Mouse (Mus musculus): ENCODE measurements around the gene Atp1b1. TPM values are rescaled to one million over a fixed set of nuclear protein-coding genes. Genes with fewer than 3 reads are reported as not detected.

The Atp1b1 gene
- total RNA-seq, 2 experiments from 2014 or later = 115 to 262 TPM

- intact Hi-C loops (cut with DNase I) = no loop called here
- TF ChIP-seq CTCF (IDR thresholded peaks at IDR 0.05) = no peak
- no peak overlapping the region for H3K4me3 ChIP-seq
- H3K27ac ChIP-seq = no peak overlapping the region
- no peak for DNase-seq
Observed at GRCm38 (mm10) chr1:164428644-164429043, 29.5 kb downstream of the Atp1b1 start.

- TF ChIP-seq CTCF (IDR thresholded peaks at IDR 0.05) = no peak
- intact Hi-C loops (cut with DNase I) = no loop called here
- no peak overlapping the region for H3K27ac ChIP-seq
Observed at GRCm38 (mm10) chr1:164427777-164428176, 30.4 kb downstream of the Atp1b1 start.

GRCm38 (mm10) chr1:164426227-164426626 is 31.9 kb downstream of the Atp1b1 start:
- no peak overlapping the region for H3K4me3 ChIP-seq
- no peak overlapping the region for H3K27ac ChIP-seq
- intact Hi-C loops (cut with DNase I) = no loop called here
- TF ChIP-seq CTCF (IDR thresholded peaks at IDR 0.05) = no peak
- DNase-seq = no peak

More at GRCm38 (mm10) chr1:164427777-164428176, 30.4 kb downstream of the Atp1b1 start:
- no peak for DNase-seq
- no peak overlapping the region for H3K4me3 ChIP-seq

- no peak for TF ChIP-seq CTCF (IDR thresholded peaks at IDR 0.05)
- Histone ChIP-seq H3K4me3 (no peak overlapping the region), H3K27ac (no peak overlapping the region)
- intact Hi-C loops (cut with DNase I) = no loop called here
- no peak for DNase-seq
Observed at GRCm38 (mm10) chr1:164420623-164421354, 37.4 kb downstream of the Atp1b1 start.

GRCm38 (mm10) chr1:164419401-164419800 is 38.8 kb downstream of the Atp1b1 start:
- no peak overlapping the region for H3K27ac ChIP-seq
- intact Hi-C loops (cut with DNase I) = no loop called here
- no peak overlapping the region for H3K4me3 ChIP-seq
- TF ChIP-seq CTCF (IDR thresholded peaks at IDR 0.05) = no peak
- no peak for DNase-seq

- no peak for DNase-seq
- TF ChIP-seq CTCF (IDR thresholded peaks at IDR 0.05) = no peak
- Histone ChIP-seq H3K4me3 (no peak overlapping the region), H3K27ac (no peak overlapping the region)
- intact Hi-C loops (cut with DNase I) = no loop called here
Observed at GRCm38 (mm10) chr1:164418320-164418719, 39.8 kb downstream of the Atp1b1 start.

GRCm38 (mm10) chr1:164417604-164418003 is 40.6 kb downstream of the Atp1b1 start:
- intact Hi-C loops (cut with DNase I) = no loop called here
- no peak for DNase-seq
- Histone ChIP-seq H3K27ac (no peak overlapping the region), H3K4me3 (no peak overlapping the region)
- no peak for TF ChIP-seq CTCF (IDR thresholded peaks at IDR 0.05)

GRCm38 (mm10) chr1:164416692-164417394 is 41.3 kb downstream of the Atp1b1 start:
- H3K27ac ChIP-seq = no peak overlapping the region

GRCm38 (mm10) chr1:164415347-164415751 is 42.8 kb downstream of the Atp1b1 start:
- Histone ChIP-seq H3K4me3 (no peak overlapping the region), H3K27ac (no peak overlapping the region)
- intact Hi-C loops (cut with DNase I) = no loop called here
- TF ChIP-seq CTCF (IDR thresholded peaks at IDR 0.05) = no peak
- DNase-seq = no peak

More at GRCm38 (mm10) chr1:164416692-164417394, 41.3 kb downstream of the Atp1b1 start:
- intact Hi-C loops (cut with DNase I) = no loop called here
- no peak overlapping the region for H3K4me3 ChIP-seq
- TF ChIP-seq CTCF (IDR thresholded peaks at IDR 0.05) = no peak
- no peak for DNase-seq

GRCm38 (mm10) chr1:164413608-164414007 is 44.5 kb downstream of the Atp1b1 start:
- intact Hi-C loops (cut with DNase I) = no loop called here
- Histone ChIP-seq H3K4me3 (no peak overlapping the region), H3K27ac (no peak overlapping the region)
- TF ChIP-seq CTCF (IDR thresholded peaks at IDR 0.05) = no peak
- DNase-seq = no peak

GRCm38 (mm10) chr1:164412906-164413305 is 45.2 kb downstream of the Atp1b1 start:
- no peak for DNase-seq
- Histone ChIP-seq H3K4me3 (no peak overlapping the region), H3K27ac (no peak overlapping the region)
- TF ChIP-seq CTCF (IDR thresholded peaks at IDR 0.05) = no peak
- intact Hi-C loops (cut with DNase I) = no loop called here

- TF ChIP-seq CTCF (IDR thresholded peaks at IDR 0.05) = no peak
- H3K4me3 ChIP-seq = no peak overlapping the region
- intact Hi-C loops (cut with DNase I) = no loop called here
- no peak for DNase-seq
- no peak overlapping the region for H3K27ac ChIP-seq
Observed at GRCm38 (mm10) chr1:164411306-164411705, 46.8 kb downstream of the Atp1b1 start.

- no peak for TF ChIP-seq CTCF (IDR thresholded peaks at IDR 0.05)
- H3K27ac ChIP-seq = no peak overlapping the region
- intact Hi-C loops (cut with DNase I) = no loop called here
- DNase-seq = no peak
- H3K4me3 ChIP-seq = no peak overlapping the region
Observed at GRCm38 (mm10) chr1:164408655-164409054, 49.5 kb downstream of the Atp1b1 start.

Measured in gastrocnemius, adult 2 months (tissue).